In genomic region chr11:59163255-59164236, GRCm38 (mm10) we compare ENCODE assay signal across 8 mouse cellular contexts. TPM values are rescaled to one million over a fixed set of nuclear protein-coding genes. Genes with fewer than 3 reads are reported as not detected.
DNase-seq lines count a peak whose midpoint lies in the region; ATAC-seq and TF ChIP-seq lines count a peak whose summit lies in the region.

Iba57 (minus strand) TSS chr11:59163739.

- ATAC-seq in cerebellum, adult (ENCODE audit: insufficient number of reproducible peaks, low FRiP score, low TSS enrichment), result peak; percentile 98
- peak; percentile 100 for ATAC-seq in forebrain, embryonic 14.5 days
- ATAC-seq in neutrophil, adult 5-6 weeks (ENCODE audit: extremely low read depth, insufficient number of reproducible peaks, low FRiP score, poor library complexity, severe bottlenecking), result peak; percentile 90

- no peaks in the 10 kb centered on the region for H3K27me3 ChIP-seq in ES-Bruce4 (ENCODE audit: control insufficient read depth, insufficient read depth, low read length, poor library complexity, severe bottlenecking)
- no peaks in the 10 kb centered on the region for H3K27me3 ChIP-seq in forebrain, embryonic 14.5 days (replicated peaks; ENCODE audit: control insufficient read depth, insufficient read depth, low read length)

- H3K4me2 ChIP-seq in forebrain, embryonic 14.5 days (ENCODE audit: low read length), result peak within 1 kb of the TSS; percentile 66

- intact Hi-C loops in heart, postnatal 25 days (cut with DNase I), result loop anchor here (5.0 kb wide), 2 partner anchors 39 to 64 kb away; partner anchors contain the start of genes Arf1 and Mrpl55

- DNase-seq in forebrain, embryonic 14.5 days (ENCODE audit: low spot score), result peak; percentile 99
- peak; percentile 98 for DNase-seq in heart, postnatal 25 days (ENCODE audit: low spot score)
- peak; percentile 99 for DNase-seq in layer of hippocampus, adult 18-20 months (ENCODE audit: low spot score in 2 of 2)
- DNase-seq in lung, adult 2 months, result peak; percentile 95
- peak; percentile 98 to 99 for DNase-seq in thymus, adult 18-20 months

- peak within 1 kb of the TSS; percentile 93 for H3K4me3 ChIP-seq in ES-Bruce4 (ENCODE audit: low read depth, low read length)
- H3K4me3 ChIP-seq in forebrain, embryonic 14.5 days (ENCODE audit: low read depth, low read length), result peak within 1 kb of the TSS; percentile 65
- H3K4me3 ChIP-seq in lung, adult 2 months (replicated peaks; ENCODE audit: extremely low read depth, low read depth, low read length), result peak within 1 kb of the TSS; percentile 70

- TF ChIP-seq EP300 in ES-Bruce4 (IDR thresholded peaks at IDR 0.05; ENCODE audit: insufficient read depth, low read depth, low read length), result peak; percentile 26; the same call in 1 of the 2 replicates

- peak within 1 kb of the TSS; percentile 75 for H3K9ac ChIP-seq in ES-Bruce4 (ENCODE audit: low read depth, poor library complexity, severe bottlenecking)
- peak within 1 kb of the TSS; percentile 85 for H3K9ac ChIP-seq in forebrain, embryonic 14.5 days (ENCODE audit: low read length)

- no peaks in the 10 kb centered on the region for H3K4me1 ChIP-seq in ES-Bruce4 (ENCODE audit: control insufficient read depth, insufficient read depth, low read length)
- peaks cover 8% of the 10 kb centered on the region for H3K4me1 ChIP-seq in forebrain, embryonic 14.5 days (ENCODE audit: control insufficient read depth, insufficient read depth, low read length)
- no peaks in the 10 kb centered on the region for H3K4me1 ChIP-seq in lung, adult 2 months (ENCODE audit: control insufficient read depth, insufficient read depth, low read length)

- H3K9me3 ChIP-seq in ES-Bruce4 (replicated peaks; ENCODE audit: control insufficient read depth, insufficient read depth, low read length, poor library complexity, severe bottlenecking), result no peaks in the 10 kb centered on the region
- H3K9me3 ChIP-seq in forebrain, embryonic 14.5 days (replicated peaks; ENCODE audit: control insufficient read depth, low read length), result no peaks in the 10 kb centered on the region

- no peak for TF ChIP-seq CTCF in ES-Bruce4 (IDR thresholded peaks at IDR 0.05; ENCODE audit: low read depth, low read length)
- TF ChIP-seq CTCF in lung, adult 2 months (IDR thresholded peaks at IDR 0.05; ENCODE audit: insufficient read depth, low read length), result no peak

- peak; percentile 62 for TF ChIP-seq POLR2A in ES-Bruce4 (IDR thresholded peaks at IDR 0.05; ENCODE audit: insufficient read depth, low read length)
- peak; percentile 63 for TF ChIP-seq POLR2A in lung, adult 2 months (IDR thresholded peaks at IDR 0.05; ENCODE audit: borderline replicate concordance, extremely low read depth, low read depth, low read length)

- WGBS in forebrain, embryonic 14.5 days, result 3% methylated on average over 68 of the region's 68 CpGs
- 1% methylated on average over 68 of the region's 68 CpGs for WGBS in lung, adult 2 months

- H3K36me3 ChIP-seq in ES-Bruce4 (ENCODE audit: control insufficient read depth, insufficient read depth, low read length, poor library complexity, severe bottlenecking), result no peaks in the 10 kb centered on the region
- H3K36me3 ChIP-seq in forebrain, embryonic 14.5 days (ENCODE audit: control insufficient read depth, insufficient read depth, low read length), result no peaks in the 10 kb centered on the region; the same call in 1 of the 2 replicates

- peak within 1 kb of the TSS; percentile 79 for H3K27ac ChIP-seq in ES-Bruce4 (ENCODE audit: insufficient read depth, low read length)
- peak within 1 kb of the TSS; percentile 99 for H3K27ac ChIP-seq in forebrain, embryonic 14.5 days (ENCODE audit: low read depth, low read length)

RNA-seq across cellular contexts. Expression of gene Iba57, which starts in this region (rescaled TPM):
- 3.0 and 4.0 TPM in 2 replicates for polyA plus RNA-seq in ES-Bruce4 (2011; ENCODE audit: insufficient read depth, insufficient read length, low read depth, missing spikeins)
- polyA plus RNA-seq in forebrain, embryonic 14.5 days (2014; fragmentation: Nextera tagmentation; extraction: Ambion mirVana), result 3.3 and 3.7 TPM in 2 replicates
- total RNA-seq in heart, postnatal 25 days (2021), result 10 to 100 TPM; 15.1 to 16.1 TPM
- total RNA-seq in layer of hippocampus, adult 18-20 months (2021), result 1 to 10 TPM; 6.7 TPM
- 3.7 and 3.9 TPM in 2 replicates for polyA plus RNA-seq in lung, adult 2 months (2012; rRNA removed)
- 4.1 and 7.7 TPM in 2 replicates for total RNA-seq in neutrophil, adult 5-6 weeks (2017)

Comparison
In these comparisons a context has a peak if more than half of its experiments do, and no peak if none do; other contexts are left out.
1. Peak in every context shown above with its lines: DNase-seq, ATAC-seq, H3K4me3 ChIP-seq and H3K27ac ChIP-seq.